Mouse (Mus musculus) embryo, embryonic 10 days (tissue): ENCODE measurements at regions not wholly inside any gene's neighbourhood (a gene's known extent, or its start where the extent isn't known, plus 50 kb on each side); places are given as distances from the start of the nearest gene placed in this dataset.

Experiments used
- DNase-seq: peaks from one replicate; pipeline ENCODE4 v3.0.0-alpha.2; 2015; ENCODE audit warnings: low spot score

- peak; percentile 10 for DNase-seq
Measured at GRCm38 (mm10) chr4:66478601-66479217, 74.3 kb upstream of the Astn2 start.
